ENCODE assay signal across 9 mouse cellular contexts in genomic region chr4:124110705-124111104, GRCm38 (mm10).
DNase-seq lines count a peak whose midpoint lies in the region; ATAC-seq and TF ChIP-seq lines count a peak whose summit lies in the region.
"Had no signal": no experiment of that assay in that cellular context is flagged by ENCODE, and none has a peak within 500 bp of the region (broad histone marks: within the 10 kb centered on the region; RNA-seq: fewer than 3 reads in every experiment).

No protein-coding gene starts in this region.

- H3K36me3 ChIP-seq in heart, adult 2 months (ENCODE audit: control insufficient read depth, insufficient read depth, low read length) = no peaks in the 10 kb centered on the region
- no peaks in the 10 kb centered on the region for H3K36me3 ChIP-seq in heart, embryonic 10.5 days
- H3K36me3 ChIP-seq in midbrain, embryonic 11.5 days (ENCODE audit: control insufficient read depth, insufficient read depth, low read length) = no peaks in the 10 kb centered on the region
- H3K36me3 ChIP-seq in midbrain, embryonic 15.5 days (replicated peaks) = no peaks in the 10 kb centered on the region
- no peaks in the 10 kb centered on the region for H3K36me3 ChIP-seq in splenic B cell, adult 2 months (ENCODE audit: control insufficient read depth, insufficient read depth, low read length, poor library complexity, severe bottlenecking)

- 59% methylated on average over 8 of the region's 8 CpGs for WGBS in heart, adult 2 months
- 58% methylated on average over 8 of the region's 8 CpGs for WGBS in heart, embryonic 10.5 days
- WGBS in midbrain, embryonic 11.5 days = 67% methylated on average over 8 of the region's 8 CpGs
- WGBS in midbrain, embryonic 15.5 days = 66% methylated on average over 8 of the region's 8 CpGs
- 58% methylated on average over 8 of the region's 8 CpGs for WGBS in bone marrow, adult 2 months

- no peak for TF ChIP-seq EP300 in heart, adult 2 months (IDR thresholded peaks at IDR 0.05; ENCODE audit: insufficient read depth, low read depth, low read length)

- no peak overlapping the region for H3K9ac ChIP-seq in heart, adult 2 months (ENCODE audit: low read depth, low read length)
- no peak overlapping the region for H3K9ac ChIP-seq in midbrain, embryonic 11.5 days (ENCODE audit: low read length)
- no peak overlapping the region for H3K9ac ChIP-seq in midbrain, embryonic 15.5 days

- intact Hi-C loops in heart, adult 2 months (cut with DNase I) = no loop called here
- intact Hi-C loops in left cerebral cortex, postnatal 4 days (cut with DNase I) = no loop called here

- ATAC-seq in midbrain, embryonic 11.5 days (ENCODE audit: low FRiP score) = no peak
- ATAC-seq in midbrain, embryonic 15.5 days (replicated peaks) = no peak

- H3K27ac ChIP-seq in heart, adult 2 months = no peak overlapping the region
- no peak overlapping the region for H3K27ac ChIP-seq in heart, embryonic 10.5 days
- no peak overlapping the region for H3K27ac ChIP-seq in midbrain, embryonic 11.5 days (ENCODE audit: low read depth, low read length)
- no peak overlapping the region for H3K27ac ChIP-seq in midbrain, embryonic 15.5 days
- H3K27ac ChIP-seq in bone marrow, adult 2 months (ENCODE audit: control insufficient read depth, insufficient read depth, low read depth, low read length, poor library complexity) = no peak overlapping the region

- peak; percentile 53 for TF ChIP-seq CTCF in heart, adult 2 months (IDR thresholded peaks at IDR 0.05)
- peak; percentile 23; the same call in 1 of the 2 replicates for TF ChIP-seq CTCF in bone marrow, adult 2 months (IDR thresholded peaks at IDR 0.05; ENCODE audit: control insufficient read depth, insufficient read depth, low read length)

- H3K9me3 ChIP-seq in heart, embryonic 10.5 days = no peaks in the 10 kb centered on the region
- no peaks in the 10 kb centered on the region for H3K9me3 ChIP-seq in midbrain, embryonic 11.5 days (ENCODE audit: control insufficient read depth, low read length)
- no peaks in the 10 kb centered on the region for H3K9me3 ChIP-seq in midbrain, embryonic 15.5 days

- no peak for DNase-seq in heart, adult 2 months
- DNase-seq in heart, embryonic 10.5 days (ENCODE audit: low spot score) = no peak
- peak; percentile 88 for DNase-seq in midbrain, embryonic 11.5 days (ENCODE audit: low spot score, missing footprints)
- DNase-seq in splenic B cell, adult 2 months (ENCODE audit: low read depth, low spot score) = peak; percentile 18
- no peak for DNase-seq in left cerebral cortex, postnatal 4 days
- DNase-seq in left cerebral cortex, adult 11 months (ENCODE audit: low spot score) = no peak

- no peak overlapping the region for H3K4me2 ChIP-seq in midbrain, embryonic 11.5 days
- H3K4me2 ChIP-seq in midbrain, embryonic 15.5 days = no peak overlapping the region

- TF ChIP-seq POLR2A in heart, adult 2 months (IDR thresholded peaks at IDR 0.05; ENCODE audit: insufficient read depth, low read depth, low read length) = no peak
- no peak for TF ChIP-seq POLR2A in bone marrow, adult 2 months (IDR thresholded peaks at IDR 0.05; ENCODE audit: borderline replicate concordance, control insufficient read depth, low read depth, low read length)

- no peak overlapping the region for H3K4me3 ChIP-seq in heart, adult 2 months
- H3K4me3 ChIP-seq in heart, embryonic 10.5 days = no peak overlapping the region
- no peak overlapping the region for H3K4me3 ChIP-seq in midbrain, embryonic 11.5 days (ENCODE audit: low read depth, low read length)
- no peak overlapping the region for H3K4me3 ChIP-seq in midbrain, embryonic 15.5 days
- no peak overlapping the region for H3K4me3 ChIP-seq in bone marrow, adult 2 months (replicated peaks; ENCODE audit: control insufficient read depth, low read depth, low read length)
- H3K4me3 ChIP-seq: megakaryocyte, embryonic 14.5 days had no signal

- no peaks in the 10 kb centered on the region for H3K4me1 ChIP-seq in heart, adult 2 months (ENCODE audit: control insufficient read depth, insufficient read depth, low read length)
- no peaks in the 10 kb centered on the region for H3K4me1 ChIP-seq in heart, embryonic 10.5 days
- no peaks in the 10 kb centered on the region for H3K4me1 ChIP-seq in midbrain, embryonic 11.5 days (ENCODE audit: control insufficient read depth, insufficient read depth, low read length)
- H3K4me1 ChIP-seq in midbrain, embryonic 15.5 days = no peaks in the 10 kb centered on the region
- no peaks in the 10 kb centered on the region for H3K4me1 ChIP-seq in bone marrow, adult 2 months (ENCODE audit: control insufficient read depth, insufficient read depth, low read length)
- H3K4me1 ChIP-seq: megakaryocyte, embryonic 14.5 days had no signal

- H3K79me2 ChIP-seq in heart, adult 2 months (replicated peaks; ENCODE audit: control insufficient read depth, insufficient read depth, low read length) = no peaks in the 10 kb centered on the region

- H3K27me3 ChIP-seq in heart, adult 2 months (ENCODE audit: control insufficient read depth, insufficient read depth, low read length) = no peaks in the 10 kb centered on the region
- H3K27me3 ChIP-seq in heart, embryonic 10.5 days (ENCODE audit: insufficient read depth, poor library complexity, severe bottlenecking) = peaks cover 3% of the 10 kb centered on the region; the same call in 1 of the 2 replicates
- H3K27me3 ChIP-seq in midbrain, embryonic 11.5 days (ENCODE audit: control insufficient read depth, insufficient read depth, low read length) = no peaks in the 10 kb centered on the region
- no peaks in the 10 kb centered on the region for H3K27me3 ChIP-seq in midbrain, embryonic 15.5 days (replicated peaks)
- no peaks in the 10 kb centered on the region; the same call in 1 of the 2 replicates for H3K27me3 ChIP-seq in splenic B cell, adult 2 months (ENCODE audit: control insufficient read depth, insufficient read depth, low read length, poor library complexity, severe bottlenecking)
- H3K27me3 ChIP-seq: megakaryocyte, embryonic 14.5 days had no signal

Comparison
In these comparisons a context has a peak if more than half of its experiments do, and no peak if none do; other contexts are left out.
1. DNase-seq: peak in midbrain, embryonic 11.5 days (single experiment) and splenic B cell, adult 2 months (single experiment); none in heart, adult 2 months (0 of 2), heart, embryonic 10.5 days (single experiment), left cerebral cortex, postnatal 4 days (single experiment) and left cerebral cortex, adult 11 months (single experiment).